Mouse (Mus musculus) mouse embryonic stem cell (cell line): ENCODE measurements around the gene Serpina3k.
"Not testable (repeated sequence)": the region's sequence is repeated elsewhere in the genome, so short reads cannot be mapped to it uniquely, and the experiment has no call there.

ENCODE experiments used
- in situ Hi-C, 2 experiments: fragments of 300-500 bp; cut with MboI; formaldehyde crosslinking; loops; 1 replicate in 1 of 2; 3 replicates in 1 of 2; pipeline ENCODE4 v1.14.3; 2019 to 2020; ENCODE audit warnings: low sequenced_read_pairs in 2 of 2, low pct_unique_long_range_greater_than_20kb in 1 of 2, mixed read lengths in 1 of 2; ENCODE audit not compliant: unreplicated experiment in 1 of 2

Gene Serpina3k

DNA sequence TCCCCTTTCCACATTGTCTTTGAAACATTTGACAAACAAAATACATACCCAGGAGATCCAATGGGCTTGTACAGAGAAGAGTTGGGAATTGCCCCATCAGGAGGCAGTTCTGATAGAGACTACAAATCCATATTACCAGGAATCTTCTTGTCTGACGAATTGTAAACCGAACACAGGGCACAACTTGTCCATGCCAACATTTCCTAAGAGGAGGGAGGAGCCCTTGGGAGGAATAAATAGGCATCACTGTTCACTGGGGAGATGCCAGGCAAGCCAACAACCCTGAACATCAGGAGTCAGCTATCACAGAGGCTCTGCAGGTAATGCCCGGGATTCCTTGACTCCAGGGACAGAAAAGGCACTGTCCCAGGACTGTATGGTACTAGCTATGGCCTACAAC is at the start of gene Serpina3k, which contains the start of gene Serpina3m:
Gene Serpina3k (plus strand): TSS at position 261 of the 400 bp plus-strand sequence.
Gene Serpina3m (plus strand): TSS at position 261 of the 400 bp plus-strand sequence.
- in situ Hi-C loops: loop anchor here in 1 of 2 experiments (5.0 kb wide), 1 partner anchor 49 kb away; no protein-coding TSS in a partner anchor

DNA sequence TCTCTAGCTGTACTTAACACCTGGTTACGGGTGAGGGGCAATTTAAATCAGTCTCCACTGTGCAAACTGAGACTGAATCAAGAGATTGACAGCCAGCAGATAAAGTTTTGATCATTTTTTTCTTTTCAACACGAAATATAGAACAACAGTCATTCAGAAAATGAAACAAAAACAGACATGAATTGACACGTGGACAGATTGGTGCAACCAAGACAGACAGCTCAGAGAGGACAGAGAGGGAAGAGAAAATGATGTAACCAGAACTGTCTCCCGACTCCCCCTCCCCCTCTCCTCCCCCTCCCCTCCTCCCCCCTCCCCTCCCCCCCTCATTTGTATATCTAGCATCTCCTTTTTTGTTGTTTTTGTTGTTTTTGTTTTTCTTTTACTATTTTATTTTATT is 48.4 kb upstream of the Serpina3k start:
- in situ Hi-C loops: no loop called here

DNA sequence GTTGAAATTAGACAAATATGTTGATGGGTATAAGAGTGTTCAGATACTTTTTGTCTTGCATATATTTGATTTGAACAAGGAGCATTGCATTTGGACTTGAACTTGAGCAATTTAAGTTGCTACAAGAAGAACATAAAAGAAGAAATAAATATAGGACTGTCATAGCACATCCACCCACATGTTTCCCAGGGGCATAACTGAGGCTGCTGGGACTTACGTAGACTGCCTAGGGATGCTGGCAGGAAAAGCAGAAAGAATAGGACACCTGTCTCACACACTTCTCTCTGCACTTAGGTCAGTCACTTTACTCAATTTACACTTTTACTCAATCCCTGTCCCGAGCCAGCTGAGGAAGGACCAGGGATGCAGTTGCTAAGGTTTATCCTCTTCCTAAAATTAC is 44.3 kb upstream of the Serpina3k start:
- in situ Hi-C loops: no loop called here

DNA sequence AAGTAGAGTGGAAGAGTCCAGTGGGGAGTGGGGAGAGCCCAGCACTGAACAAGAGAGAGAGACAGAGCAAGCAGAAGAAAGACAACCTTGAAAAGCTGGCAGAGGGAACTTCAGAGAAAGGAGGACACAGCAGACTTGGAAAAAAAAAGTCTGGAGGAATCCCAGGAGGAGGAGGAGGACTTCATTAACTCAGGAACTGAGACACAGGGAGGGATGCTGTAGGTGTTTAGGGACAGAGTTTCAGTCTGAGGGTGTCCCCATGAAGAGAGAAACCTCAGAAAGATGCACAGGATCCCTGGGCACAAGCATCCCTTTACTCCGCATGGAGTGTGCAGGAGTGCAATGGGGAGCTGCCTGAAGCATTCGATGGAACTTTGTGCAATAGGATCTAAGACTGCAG is 40.2 kb upstream of the Serpina3k start:
- in situ Hi-C loops: no loop called here

DNA sequence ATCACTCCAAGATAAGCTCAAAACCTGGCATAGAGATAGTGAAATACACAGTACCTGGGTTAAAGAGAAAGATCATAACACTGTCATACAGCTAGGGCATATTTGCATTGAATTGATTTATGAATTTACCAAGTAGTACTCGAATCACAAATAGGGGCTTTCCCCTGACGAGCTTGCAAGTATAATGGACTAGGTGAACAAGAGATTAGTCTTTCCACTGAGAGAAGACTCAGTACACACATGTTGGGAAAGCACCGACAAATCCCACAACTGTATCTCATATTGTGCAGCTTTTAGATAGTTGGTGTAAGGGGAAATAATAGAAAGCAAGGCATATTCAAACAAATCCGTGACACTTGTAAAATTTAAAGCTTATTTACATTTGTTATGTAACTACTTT is 32.3 kb upstream of the Serpina3k start:
- in situ Hi-C loops: no loop called here

DNA sequence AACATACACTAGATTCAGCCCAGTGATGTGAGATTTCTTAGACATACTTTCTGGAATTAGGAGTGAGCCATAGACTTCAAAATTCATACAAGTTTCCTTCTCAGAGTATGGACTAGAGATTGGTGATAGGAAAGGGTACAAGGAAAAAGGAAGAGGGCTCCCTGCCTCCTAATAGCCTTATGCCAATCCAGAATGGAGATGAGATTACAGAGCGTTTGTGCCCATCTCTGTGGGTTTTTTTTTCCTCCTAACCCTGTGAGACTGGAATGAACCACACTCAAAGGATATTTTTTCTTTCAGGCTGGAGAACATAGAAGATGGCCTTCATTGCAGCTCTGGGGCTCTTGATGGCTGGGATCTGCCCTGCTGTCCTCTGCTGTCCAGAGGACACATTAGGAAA is 24.0 kb upstream of the Serpina3k start, which contains the start of gene Serpina3j:
Gene Serpina3j (plus strand): TSS at position 301 of the 400 bp plus-strand sequence.
- in situ Hi-C loops: no loop called here

DNA sequence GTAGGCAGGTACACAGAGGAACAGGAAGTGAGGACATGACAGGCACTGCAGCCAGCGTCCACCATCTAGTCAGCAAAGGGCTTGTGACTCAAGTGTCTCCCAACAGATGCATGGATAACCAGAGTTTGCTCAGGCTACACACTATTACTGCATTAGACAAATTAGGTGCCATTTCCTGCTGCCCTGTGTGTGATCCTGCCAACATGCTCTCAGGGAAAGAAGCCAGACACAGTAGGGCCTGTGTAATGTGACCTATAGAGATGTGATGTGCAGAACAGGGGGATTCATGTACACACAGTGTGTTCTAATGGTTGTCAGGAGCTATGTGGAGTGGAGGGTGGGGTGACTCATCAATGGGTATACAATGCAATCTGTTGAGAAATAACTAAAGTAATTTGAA is 15.8 kb upstream of the Serpina3k start:
- in situ Hi-C loops: no loop called here

DNA sequence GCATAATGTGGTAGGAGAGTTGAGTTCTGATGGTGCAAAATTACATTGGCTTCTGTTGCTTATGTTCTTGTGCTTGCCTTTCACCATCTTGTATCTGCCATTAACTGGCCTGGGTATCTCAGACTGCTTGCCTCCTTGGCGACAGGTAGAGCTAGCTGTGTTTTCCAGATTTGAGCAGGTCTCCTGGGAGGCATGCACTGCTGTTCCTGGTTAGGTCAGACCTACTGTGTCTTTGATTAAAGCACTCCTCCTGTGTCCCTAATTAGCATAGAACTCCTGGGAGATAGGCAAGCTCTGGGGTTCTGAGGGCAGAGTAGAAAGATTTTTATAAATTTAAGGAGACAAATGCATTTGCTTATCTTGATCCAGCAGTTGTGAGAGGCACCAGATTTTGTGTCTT is 6.6 kb upstream of the Serpina3k start:
- in situ Hi-C loops: no loop called here

DNA sequence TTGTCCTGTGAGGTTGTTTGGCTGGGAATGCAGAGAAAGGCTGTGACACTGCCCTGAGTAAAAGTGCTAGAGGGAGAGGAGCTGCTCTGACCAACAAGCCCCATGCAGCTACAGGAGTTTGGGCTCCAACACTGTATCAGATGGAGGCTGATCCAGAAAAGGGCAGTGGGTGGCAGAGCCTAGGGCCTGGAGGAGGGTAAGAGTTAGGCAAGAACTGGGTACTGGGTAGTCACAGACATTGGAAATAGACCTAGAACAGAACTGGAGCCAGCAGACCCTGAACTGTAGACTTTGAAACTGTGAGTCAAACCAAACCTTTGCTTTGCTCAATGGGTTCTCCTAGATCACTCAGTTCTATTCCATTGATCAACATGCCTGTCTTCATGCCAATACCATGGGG is 1.4 kb upstream of the Serpina3k start:
- in situ Hi-C loops: loop anchor here in 1 of 2 experiments (5.0 kb wide), 1 partner anchor 50 kb away; no protein-coding TSS in a partner anchor

DNA sequence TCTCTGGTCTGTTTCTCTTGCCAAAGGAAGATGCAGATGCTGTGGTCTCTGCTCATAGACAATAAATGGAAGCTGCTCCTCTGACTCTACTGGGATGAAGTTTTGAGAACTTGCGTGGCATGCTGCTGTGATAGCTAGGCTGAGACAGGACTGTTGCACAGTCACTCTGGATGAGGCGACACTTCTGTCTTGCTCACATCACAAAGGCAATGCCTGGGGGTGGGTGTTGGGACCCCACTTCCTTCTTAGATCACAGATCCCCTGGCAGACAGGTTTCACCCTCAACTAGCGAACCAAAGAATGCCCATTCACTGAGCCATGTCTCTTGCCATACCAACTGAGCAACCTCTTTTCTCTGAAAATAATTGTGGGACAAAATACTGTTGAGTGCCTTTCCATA is 419 bp downstream of the Serpina3k start:
- in situ Hi-C loops: loop anchor here in 1 of 2 experiments (5.0 kb wide), 1 partner anchor 49 kb away; no protein-coding TSS in a partner anchor

DNA sequence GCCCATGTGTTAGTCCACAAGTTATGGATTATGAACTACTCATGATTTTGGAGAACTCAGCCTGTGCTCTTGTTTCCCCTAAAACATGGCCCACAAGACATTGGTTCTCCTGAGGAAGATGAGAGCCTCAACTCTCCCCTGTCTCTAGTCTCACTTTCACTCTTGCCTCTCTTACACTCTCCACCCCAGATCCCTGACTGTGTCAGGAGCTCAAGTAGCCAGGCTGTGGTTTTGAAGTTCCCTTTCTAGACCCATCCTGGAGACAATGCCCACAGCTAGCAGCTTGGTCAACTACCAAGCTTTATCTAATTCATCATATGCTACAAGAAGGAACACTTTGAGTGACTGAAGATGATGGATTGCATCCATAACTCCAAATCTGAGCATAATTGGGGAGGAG is 4.2 kb downstream of the Serpina3k start:
- in situ Hi-C loops: not testable (repeated sequence)

DNA sequence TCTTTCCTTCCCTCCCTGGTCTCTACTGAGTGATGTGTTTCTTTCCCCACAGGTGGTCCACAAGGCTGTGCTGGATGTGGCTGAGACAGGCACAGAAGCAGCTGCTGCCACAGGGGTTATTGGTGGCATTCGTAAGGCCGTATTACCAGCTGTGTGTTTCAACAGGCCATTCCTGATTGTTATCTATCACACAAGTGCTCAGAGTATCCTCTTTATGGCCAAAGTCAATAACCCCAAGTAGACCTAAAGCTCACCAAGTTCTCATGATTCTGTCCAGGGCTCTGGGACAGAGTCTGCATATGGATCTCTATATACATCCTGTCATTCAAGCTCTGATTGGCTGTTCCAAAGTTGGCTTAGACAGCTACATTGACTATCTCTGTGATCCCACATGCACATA is 6.9 kb downstream of the Serpina3k start:
- in situ Hi-C loops: no loop called here

DNA sequence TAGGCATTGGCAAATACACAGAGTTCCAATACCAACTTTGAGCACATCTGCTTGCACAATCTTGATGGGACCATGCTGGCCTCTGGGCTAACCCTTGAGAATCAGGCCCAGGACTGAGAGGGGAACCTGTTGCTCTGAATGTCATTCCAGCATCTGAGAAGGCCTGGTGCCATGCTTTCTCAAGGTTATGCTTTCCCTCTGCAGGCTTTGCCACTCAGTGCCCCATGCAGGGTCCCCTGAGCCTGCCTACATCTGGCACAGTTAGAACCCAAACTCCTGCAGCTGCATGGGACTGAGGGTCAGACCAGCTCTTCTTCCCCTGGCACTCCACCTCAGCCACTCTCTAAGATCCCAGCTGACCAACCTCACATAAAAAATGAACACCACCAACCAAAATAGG is 7.4 kb downstream of the Serpina3k start:
- in situ Hi-C loops: no loop called here

DNA sequence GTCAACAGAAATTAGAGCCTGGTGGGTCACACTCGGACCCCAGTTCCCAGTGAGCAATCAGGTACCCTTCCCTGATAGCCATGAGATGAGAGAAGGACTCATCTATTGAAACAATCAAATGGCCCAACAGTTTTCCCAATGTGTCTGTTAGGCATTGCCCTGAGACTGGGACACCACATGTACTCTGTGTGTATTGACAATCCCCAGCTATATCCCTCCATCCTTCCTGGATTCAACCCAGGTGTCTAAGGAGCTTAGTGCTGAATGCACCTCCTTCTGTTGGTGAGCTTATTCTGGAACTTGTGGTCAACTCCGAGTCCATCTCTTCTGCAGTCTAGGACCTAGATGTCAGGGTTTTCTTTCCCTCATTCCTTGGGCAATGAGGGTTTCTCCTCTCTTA is 8.8 kb downstream of the Serpina3k start:
- in situ Hi-C loops: no loop called here

DNA sequence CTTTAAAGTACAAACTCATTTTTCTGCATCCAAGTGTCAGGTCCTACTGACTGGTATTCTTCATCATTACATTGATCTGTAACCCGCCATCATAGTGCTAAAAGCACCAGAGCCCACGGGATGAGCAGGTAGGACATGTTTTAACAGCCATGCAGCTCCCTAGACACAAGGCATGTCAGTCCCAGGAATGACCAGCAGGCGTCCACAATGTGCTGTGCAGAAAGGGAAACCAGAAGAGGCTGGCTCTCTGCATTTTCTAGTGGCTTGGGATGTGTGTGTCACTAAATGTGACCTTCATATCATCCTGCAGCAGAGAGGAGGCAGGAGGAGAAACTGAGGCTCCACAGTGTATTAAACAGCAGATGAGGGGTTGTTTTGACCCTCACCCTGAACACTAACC is 13.5 kb downstream of the Serpina3k start:
- in situ Hi-C loops: not testable (repeated sequence)

DNA sequence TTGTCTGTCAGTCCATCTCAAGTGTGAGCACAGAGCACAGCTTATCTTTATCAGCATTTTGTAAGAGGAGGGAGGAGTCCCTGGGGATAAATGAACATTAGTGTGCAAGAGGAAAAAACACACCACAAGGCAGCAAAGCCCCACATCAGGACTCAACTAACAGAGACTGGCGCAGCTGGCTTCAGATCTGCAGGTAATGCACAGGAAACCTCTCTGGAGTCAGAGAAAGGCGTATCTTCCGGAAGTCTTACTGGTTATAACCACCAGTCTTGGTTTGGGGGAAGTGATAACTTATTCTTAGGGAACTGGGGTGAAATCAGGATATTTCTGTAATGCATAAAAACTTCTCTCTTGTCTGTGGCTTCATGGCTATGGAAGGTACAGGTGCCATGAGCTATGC is 17.7 kb downstream of the Serpina3k start:
- in situ Hi-C loops: no loop called here

DNA sequence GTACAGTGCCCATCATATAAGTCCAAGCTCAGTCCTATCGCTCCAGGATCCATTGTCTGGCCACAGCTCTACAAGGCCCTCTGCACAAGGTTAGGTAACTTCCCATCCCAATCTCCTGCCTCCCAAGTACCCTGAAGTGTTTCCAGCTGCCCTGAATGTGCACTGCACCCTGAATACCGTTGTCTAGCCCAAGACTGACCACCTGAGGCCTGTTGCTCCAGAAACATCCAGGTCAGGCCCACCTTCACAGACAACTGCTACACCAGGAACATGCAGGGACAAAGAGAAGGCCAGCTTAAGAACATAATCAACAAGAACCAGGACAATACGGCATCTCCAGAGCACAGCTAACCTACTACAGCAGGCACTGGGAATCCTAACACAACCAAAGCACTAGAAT is 31.7 kb downstream of the Serpina3k start:
- in situ Hi-C loops: no loop called here

DNA sequence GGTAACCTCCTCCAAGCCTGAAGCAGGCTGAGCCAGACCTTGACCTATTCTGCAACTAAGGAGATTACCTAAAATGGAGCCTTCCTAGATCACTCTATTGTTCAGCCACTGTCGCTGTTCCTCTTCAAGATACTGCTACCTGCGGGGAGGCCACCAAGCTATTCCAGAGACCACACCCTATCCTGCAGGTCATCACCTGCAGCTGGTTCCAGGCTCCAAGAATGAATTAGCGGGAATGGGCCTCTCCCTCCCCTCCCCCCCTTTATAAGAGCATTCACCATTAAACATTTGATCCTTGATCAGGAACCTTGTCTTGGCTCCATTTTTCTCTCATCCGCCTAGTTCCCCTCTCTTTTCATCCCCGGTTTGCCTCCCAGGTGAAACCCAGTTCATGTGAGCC is 38.9 kb downstream of the Serpina3k start:
- in situ Hi-C loops: not testable (repeated sequence)

DNA sequence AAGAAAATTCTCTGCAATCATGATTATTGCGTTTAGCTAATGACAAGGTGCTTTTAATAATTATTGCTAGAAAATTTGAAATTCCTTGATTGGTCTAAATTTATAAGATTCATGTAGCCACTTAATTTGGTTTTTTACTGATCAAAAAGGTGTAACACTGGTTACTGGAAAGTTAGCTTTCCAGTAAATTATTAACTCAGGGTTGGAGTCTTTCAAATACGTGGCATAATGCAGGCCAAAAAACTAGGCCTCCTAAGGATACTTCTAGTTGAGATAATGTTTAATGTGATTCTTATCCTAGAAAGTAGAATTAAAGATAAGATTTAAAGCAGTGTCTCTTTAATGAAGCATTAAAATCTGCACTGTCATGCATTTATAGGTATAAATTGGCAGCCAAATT is 40.1 kb downstream of the Serpina3k start:
- in situ Hi-C loops: not testable (repeated sequence)

DNA sequence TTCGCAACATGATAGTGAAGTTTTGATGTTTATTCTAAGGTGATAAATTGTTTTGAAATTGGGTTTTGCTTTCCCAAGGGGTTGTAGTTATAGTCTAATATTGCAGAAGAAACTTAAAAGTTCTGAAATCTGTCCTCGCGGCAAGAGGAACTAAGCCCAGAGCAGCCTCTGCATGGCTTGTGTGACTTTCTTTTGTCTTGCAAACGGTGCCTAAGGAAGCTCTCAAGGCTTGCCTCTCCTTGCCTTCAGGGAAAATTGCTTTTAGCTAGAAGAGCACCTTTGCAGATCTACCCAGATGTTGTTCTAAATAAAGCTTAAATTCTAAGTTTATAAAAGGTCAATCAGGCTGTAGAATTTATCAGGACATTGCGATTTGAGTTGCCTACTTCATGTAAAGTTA is 40.5 kb downstream of the Serpina3k start:
- in situ Hi-C loops: not testable (repeated sequence)

DNA sequence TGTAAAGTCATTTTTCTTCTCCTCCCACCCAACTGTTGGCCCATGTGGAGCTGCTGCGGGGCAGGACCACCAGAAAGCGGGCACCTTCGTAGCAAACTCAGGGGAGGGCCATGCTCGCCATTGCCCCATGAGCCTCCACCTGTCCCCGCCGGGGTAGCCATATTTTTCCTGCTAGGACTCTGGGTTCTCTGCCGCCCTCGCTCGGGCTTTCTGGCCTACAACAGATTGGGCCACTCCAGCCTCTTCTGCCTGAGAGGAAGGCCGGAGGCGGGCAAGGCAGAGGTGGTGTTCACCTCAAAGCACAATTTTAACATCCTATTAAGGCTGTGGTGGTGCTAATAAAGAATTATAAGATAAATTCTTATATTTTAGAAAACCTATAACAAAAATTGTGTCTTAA is 41.6 kb downstream of the Serpina3k start:
- in situ Hi-C loops: no loop called here
